ENCODE assay signal across 8 mouse cellular contexts in the genomic region with DNA sequence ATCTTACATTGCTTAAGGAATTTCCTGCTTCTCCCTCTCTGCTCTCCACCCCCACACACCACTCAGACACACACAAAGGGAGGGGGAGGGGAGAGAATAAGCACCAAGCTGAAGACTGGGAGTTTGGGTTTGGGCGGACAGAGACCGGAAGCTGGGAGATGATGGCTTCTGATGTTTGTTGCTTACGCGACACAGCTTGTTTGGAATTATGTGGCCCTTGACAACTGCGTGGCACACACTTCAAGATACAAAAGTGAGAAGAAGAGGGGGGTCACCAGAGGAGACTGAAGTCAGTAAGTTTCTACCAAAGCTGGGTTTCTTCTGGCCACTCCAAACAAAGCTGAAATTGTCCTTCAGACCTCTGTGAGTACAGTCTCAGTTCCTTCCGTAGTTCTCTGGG. TPM values are rescaled to one million over a fixed set of nuclear protein-coding genes. Genes with fewer than 3 reads are reported as not detected.
DNase-seq lines count a peak whose midpoint lies in the region; ATAC-seq lines count a peak whose summit lies in the region.

A gene (plus strand): TSS at position 154 of the 400 bp plus-strand sequence.

- H3K27me3 ChIP-seq in forebrain, embryonic 10.5 days (ENCODE audit: poor library complexity, severe bottlenecking): peaks cover 52% of the 10 kb centered on the region
- peaks cover 37% of the 10 kb centered on the region for H3K27me3 ChIP-seq in hindbrain, embryonic 12.5 days
- peaks cover 8% of the 10 kb centered on the region for H3K27me3 ChIP-seq in liver, embryonic 11.5 days (replicated peaks; ENCODE audit: control insufficient read depth, insufficient read depth, low read length)
- H3K27me3 ChIP-seq in midbrain, embryonic 16.5 days (ENCODE audit: control insufficient read depth, insufficient read depth, low read depth, low read length): peaks cover 14% of the 10 kb centered on the region

- no peak within 1 kb of the TSS for H3K27ac ChIP-seq in forebrain, embryonic 10.5 days
- H3K27ac ChIP-seq in hindbrain, embryonic 12.5 days: no peak within 1 kb of the TSS
- no peak within 1 kb of the TSS for H3K27ac ChIP-seq in liver, embryonic 11.5 days (ENCODE audit: low read depth, low read length)
- no peak within 1 kb of the TSS for H3K27ac ChIP-seq in midbrain, embryonic 16.5 days (ENCODE audit: low read length)

- peak within 1 kb of the TSS; percentile 67 for H3K4me2 ChIP-seq in hindbrain, embryonic 12.5 days (replicated peaks)
- H3K4me2 ChIP-seq in liver, embryonic 11.5 days: peak within 1 kb of the TSS; percentile 69
- H3K4me2 ChIP-seq in midbrain, embryonic 16.5 days (ENCODE audit: low read length): peak within 1 kb of the TSS; percentile 95

- no peaks in the 10 kb centered on the region for H3K36me3 ChIP-seq in forebrain, embryonic 10.5 days (replicated peaks)
- H3K36me3 ChIP-seq in hindbrain, embryonic 12.5 days: no peaks in the 10 kb centered on the region
- no peaks in the 10 kb centered on the region for H3K36me3 ChIP-seq in liver, embryonic 11.5 days (ENCODE audit: control insufficient read depth, insufficient read depth, low read length)
- H3K36me3 ChIP-seq in midbrain, embryonic 16.5 days (ENCODE audit: control insufficient read depth, insufficient read depth, low read length): no peaks in the 10 kb centered on the region

- no peak within 1 kb of the TSS for H3K9ac ChIP-seq in hindbrain, embryonic 12.5 days
- peak within 1 kb of the TSS; percentile 30; the same call in 1 of the 2 replicates for H3K9ac ChIP-seq in liver, embryonic 11.5 days (ENCODE audit: low read depth, low read length)
- peak within 1 kb of the TSS; percentile 62 for H3K9ac ChIP-seq in midbrain, embryonic 16.5 days (ENCODE audit: low read depth, low read length)

- peaks cover 21% of the 10 kb centered on the region for H3K4me1 ChIP-seq in forebrain, embryonic 10.5 days
- peaks cover 6% of the 10 kb centered on the region for H3K4me1 ChIP-seq in hindbrain, embryonic 12.5 days
- H3K4me1 ChIP-seq in liver, embryonic 11.5 days (replicated peaks; ENCODE audit: control insufficient read depth, insufficient read depth, low read length): no peaks in the 10 kb centered on the region; the same call in 1 of the 2 replicates
- peaks cover 12% of the 10 kb centered on the region; the same call in 1 of the 2 replicates for H3K4me1 ChIP-seq in midbrain, embryonic 16.5 days (ENCODE audit: control insufficient read depth, insufficient read depth, low read length)

- ATAC-seq in hindbrain, embryonic 12.5 days (ENCODE audit: low FRiP score): no peak
- no peak for ATAC-seq in liver, embryonic 11.5 days (replicated peaks; ENCODE audit: low FRiP score)
- ATAC-seq in midbrain, embryonic 16.5 days: no peak
- ATAC-seq in cerebellum, adult (ENCODE audit: insufficient number of reproducible peaks, low FRiP score, low TSS enrichment): no peak

- H3K4me3 ChIP-seq in forebrain, embryonic 10.5 days: peak within 1 kb of the TSS; percentile 52
- peak within 1 kb of the TSS; percentile 36 for H3K4me3 ChIP-seq in hindbrain, embryonic 12.5 days
- peak within 1 kb of the TSS; percentile 35 for H3K4me3 ChIP-seq in liver, embryonic 11.5 days (ENCODE audit: low read depth, low read length)
- H3K4me3 ChIP-seq in midbrain, embryonic 16.5 days (ENCODE audit: low read depth, low read length): peak within 1 kb of the TSS; percentile 45

- WGBS in forebrain, embryonic 10.5 days: 39% methylated on average over 6 of the region's 6 CpGs
- 38% methylated on average over 6 of the region's 6 CpGs for WGBS in hindbrain, embryonic 12.5 days
- 35% methylated on average over 6 of the region's 6 CpGs for WGBS in liver, embryonic 11.5 days
- 55% methylated on average over 6 of the region's 6 CpGs for WGBS in midbrain, embryonic 16.5 days

- peak; percentile 19 for DNase-seq in retina, postnatal 1 day
- DNase-seq in retina, embryonic 14.5 days (ENCODE audit: low spot score): no peak
- no peak for DNase-seq in forebrain, embryonic 10.5 days (ENCODE audit: extremely low spot score, low spot score)
- no peak for DNase-seq in liver, embryonic 11.5 days (ENCODE audit: low spot score)
- no peak for DNase-seq in layer of hippocampus, postnatal 14 days (ENCODE audit: low spot score in 2 of 2)

- H3K9me3 ChIP-seq in forebrain, embryonic 10.5 days: no peaks in the 10 kb centered on the region
- H3K9me3 ChIP-seq in hindbrain, embryonic 12.5 days (replicated peaks): no peaks in the 10 kb centered on the region
- no peaks in the 10 kb centered on the region for H3K9me3 ChIP-seq in liver, embryonic 11.5 days (ENCODE audit: control insufficient read depth, low read length)
- H3K9me3 ChIP-seq in midbrain, embryonic 16.5 days (replicated peaks; ENCODE audit: control insufficient read depth, low read length, poor library complexity, severe bottlenecking): no peaks in the 10 kb centered on the region

RNA-seq across cellular contexts. Expression of the gene that starts here (rescaled TPM):
- polyA plus RNA-seq in forebrain, embryonic 10.5 days (2016; fragmentation: Nextera tagmentation; extraction: Ambion mirVana): 0.75 and 1.1 TPM in 2 replicates
- polyA plus RNA-seq in hindbrain, embryonic 12.5 days (2016; fragmentation: Nextera tagmentation; extraction: Ambion mirVana): 2.5 and 2.8 TPM in 2 replicates
- polyA plus RNA-seq in liver, embryonic 11.5 days (2014; fragmentation: Nextera tagmentation; extraction: Ambion mirVana): 1.7 TPM in 2 replicates
- polyA plus RNA-seq in midbrain, embryonic 16.5 days (2015; fragmentation: Nextera tagmentation; extraction: Ambion mirVana): 0.75 and 1.2 TPM in 2 replicates
- under 1 TPM; 0.55 to 0.99 TPM for total RNA-seq in layer of hippocampus, postnatal 14 days (2021)
